Mouse (Mus musculus): Measurements from ENCODE around the gene Krt78. TPM values are rescaled to one million over a fixed set of nuclear protein-coding genes. Genes with fewer than 3 reads are reported as not detected.

Krt78 gene
- polyA plus RNA-seq, 1 experiment from 2014 or later: 1.7 TPM

- DNase-seq (ENCODE audit: low spot score) (no peak), ATAC-seq (ENCODE audit: low read depth) (no peak)
- no peaks in the 10 kb centered on the region for H3K36me3 ChIP-seq (ENCODE audit: control insufficient read depth, insufficient read depth, low read length)
- H3K27ac ChIP-seq (replicated peaks; ENCODE audit: low read depth, low read length): no peak overlapping the region
- no peak overlapping the region for H3K4me2 ChIP-seq (ENCODE audit: low read depth, low read length)
- no peaks in the 10 kb centered on the region for H3K4me1 ChIP-seq (ENCODE audit: control insufficient read depth, insufficient read depth, low read length)
- no peaks in the 10 kb centered on the region for H3K27me3 ChIP-seq (replicated peaks; ENCODE audit: control insufficient read depth, insufficient read depth, low read length)
- WGBS: 86% methylated on average over 6 of the region's 6 CpGs
- no peak overlapping the region for H3K9ac ChIP-seq (ENCODE audit: low read depth, low read length)
- no peaks in the 10 kb centered on the region for H3K9me3 ChIP-seq (ENCODE audit: control insufficient read depth, low read length)
- H3K4me3 ChIP-seq (ENCODE audit: low read depth, low read length): no peak overlapping the region
Observed at GRCm38 (mm10) chr15:101990946-101991345, 36.9 kb upstream of the Krt78 start.

- Histone ChIP-seq H3K36me3 (ENCODE audit: control insufficient read depth, insufficient read depth, low read length) (no peaks in the 10 kb centered on the region), H3K9me3 (ENCODE audit: control insufficient read depth, low read length) (no peaks in the 10 kb centered on the region), H3K4me2 (ENCODE audit: low read depth, low read length) (no peak overlapping the region), H3K4me1 (ENCODE audit: control insufficient read depth, insufficient read depth, low read length) (no peaks in the 10 kb centered on the region), H3K4me3 (ENCODE audit: low read depth, low read length) (no peak overlapping the region), H3K27me3 (replicated peaks; ENCODE audit: control insufficient read depth, insufficient read depth, low read length) (no peaks in the 10 kb centered on the region), H3K27ac (replicated peaks; ENCODE audit: low read depth, low read length) (no peak overlapping the region), H3K9ac (ENCODE audit: low read depth, low read length) (no peak overlapping the region)
- 63% methylated on average over 8 of the region's 8 CpGs for WGBS
- DNase-seq (ENCODE audit: low spot score): no peak
- ATAC-seq (ENCODE audit: low read depth): no peak
Observed at GRCm38 (mm10) chr15:101988714-101989113, 34.6 kb upstream of the Krt78 start.

- Histone ChIP-seq H3K4me3 (ENCODE audit: low read depth, low read length) (no peak overlapping the region), H3K9ac (ENCODE audit: low read depth, low read length) (no peak overlapping the region), H3K4me1 (ENCODE audit: control insufficient read depth, insufficient read depth, low read length) (no peaks in the 10 kb centered on the region), H3K9me3 (ENCODE audit: control insufficient read depth, low read length) (no peaks in the 10 kb centered on the region), H3K27ac (replicated peaks; ENCODE audit: low read depth, low read length) (no peak overlapping the region), H3K4me2 (ENCODE audit: low read depth, low read length) (no peak overlapping the region), H3K27me3 (replicated peaks; ENCODE audit: control insufficient read depth, insufficient read depth, low read length) (no peaks in the 10 kb centered on the region), H3K36me3 (ENCODE audit: control insufficient read depth, insufficient read depth, low read length) (no peaks in the 10 kb centered on the region)
- ATAC-seq (ENCODE audit: low read depth): 0 out of 2 replicates have a peak, but pooled peaks have one; percentile 24
- 2% methylated on average over 10 of the region's 10 CpGs for WGBS
- peak; percentile 86 for DNase-seq (ENCODE audit: low spot score)
Observed at GRCm38 (mm10) chr15:101988119-101988518, 34.0 kb upstream of the Krt78 start.

GRCm38 (mm10) chr15:101984746-101985145, 30.7 kb upstream of the Krt78 start:
- H3K9ac ChIP-seq (ENCODE audit: low read depth, low read length): peak overlapping the region; percentile 40; the same call in 1 of the 2 replicates
- no peaks in the 10 kb centered on the region for H3K36me3 ChIP-seq (ENCODE audit: control insufficient read depth, insufficient read depth, low read length)
- 0 out of 2 replicates have a peak overlapping the region, but pooled peaks have one; percentile 78 for H3K27ac ChIP-seq (replicated peaks; ENCODE audit: low read depth, low read length)
- H3K4me2 ChIP-seq (ENCODE audit: low read depth, low read length): peak overlapping the region; percentile 54
- H3K9me3 ChIP-seq (ENCODE audit: control insufficient read depth, low read length): no peaks in the 10 kb centered on the region
- H3K27me3 ChIP-seq (replicated peaks; ENCODE audit: control insufficient read depth, insufficient read depth, low read length): no peaks in the 10 kb centered on the region
- H3K4me1 ChIP-seq (ENCODE audit: control insufficient read depth, insufficient read depth, low read length): no peaks in the 10 kb centered on the region
- ATAC-seq (ENCODE audit: low read depth) (no peak), DNase-seq (ENCODE audit: low spot score) (no peak)
- WGBS: 13% methylated on average over 6 of the region's 6 CpGs
- H3K4me3 ChIP-seq (ENCODE audit: low read depth, low read length): no peak overlapping the region

- peak overlapping the region; percentile 54 for H3K4me2 ChIP-seq (ENCODE audit: low read depth, low read length)
- H3K4me3 ChIP-seq (ENCODE audit: low read depth, low read length): peak overlapping the region; percentile 30
- ATAC-seq (ENCODE audit: low read depth) (peak; percentile 97), DNase-seq (ENCODE audit: low spot score) (peak; percentile 98)
- H3K9me3 ChIP-seq (ENCODE audit: control insufficient read depth, low read length): no peaks in the 10 kb centered on the region
- 2% methylated on average over 15 of the region's 15 CpGs for WGBS
- peak overlapping the region; percentile 78 for H3K27ac ChIP-seq (replicated peaks; ENCODE audit: low read depth, low read length)
- H3K27me3 ChIP-seq (replicated peaks; ENCODE audit: control insufficient read depth, insufficient read depth, low read length): no peaks in the 10 kb centered on the region
- peak overlapping the region; percentile 41; the same call in 1 of the 2 replicates for H3K9ac ChIP-seq (ENCODE audit: low read depth, low read length)
- H3K36me3 ChIP-seq (ENCODE audit: control insufficient read depth, insufficient read depth, low read length): no peaks in the 10 kb centered on the region
- H3K4me1 ChIP-seq (ENCODE audit: control insufficient read depth, insufficient read depth, low read length): no peaks in the 10 kb centered on the region
Observed at GRCm38 (mm10) chr15:101983949-101984601, 30.0 kb upstream of the Krt78 start.

- H3K36me3 ChIP-seq (ENCODE audit: control insufficient read depth, insufficient read depth, low read length): no peaks in the 10 kb centered on the region
- H3K4me1 ChIP-seq (ENCODE audit: control insufficient read depth, insufficient read depth, low read length): no peaks in the 10 kb centered on the region
- H3K4me2 ChIP-seq (ENCODE audit: low read depth, low read length): peak overlapping the region; percentile 54; the same call in 1 of the 2 replicates
- H3K9ac ChIP-seq (ENCODE audit: low read depth, low read length): no peak overlapping the region
- no peaks in the 10 kb centered on the region for H3K27me3 ChIP-seq (replicated peaks; ENCODE audit: control insufficient read depth, insufficient read depth, low read length)
- no peaks in the 10 kb centered on the region for H3K9me3 ChIP-seq (ENCODE audit: control insufficient read depth, low read length)
- ATAC-seq (ENCODE audit: low read depth): no peak
- WGBS: 75% methylated on average over 13 of the region's 13 CpGs
- H3K27ac ChIP-seq (replicated peaks; ENCODE audit: low read depth, low read length): peak overlapping the region; percentile 78
- DNase-seq (ENCODE audit: low spot score): no peak
- no peak overlapping the region; the same call in 1 of the 2 replicates for H3K4me3 ChIP-seq (ENCODE audit: low read depth, low read length)
Observed at GRCm38 (mm10) chr15:101983315-101983948, 29.3 kb upstream of the Krt78 start.

- no peak overlapping the region for H3K4me3 ChIP-seq (ENCODE audit: low read depth, low read length)
- ATAC-seq (ENCODE audit: low read depth) (no peak), DNase-seq (ENCODE audit: low spot score) (peak; percentile 66)
- H3K27ac ChIP-seq (replicated peaks; ENCODE audit: low read depth, low read length): peak overlapping the region; percentile 79
- no peaks in the 10 kb centered on the region for H3K27me3 ChIP-seq (replicated peaks; ENCODE audit: control insufficient read depth, insufficient read depth, low read length)
- no peaks in the 10 kb centered on the region for H3K9me3 ChIP-seq (ENCODE audit: control insufficient read depth, low read length)
- H3K4me1 ChIP-seq (ENCODE audit: control insufficient read depth, insufficient read depth, low read length): peaks cover 22% of the 10 kb centered on the region
- no peaks in the 10 kb centered on the region for H3K36me3 ChIP-seq (ENCODE audit: control insufficient read depth, insufficient read depth, low read length)
- H3K9ac ChIP-seq (ENCODE audit: low read depth, low read length): no peak overlapping the region
- 56% methylated on average over 5 of the region's 6 CpGs for WGBS
- H3K4me2 ChIP-seq (ENCODE audit: low read depth, low read length): no peak overlapping the region
Observed at GRCm38 (mm10) chr15:101980849-101981248, 26.8 kb upstream of the Krt78 start.

- H3K4me2 ChIP-seq (ENCODE audit: low read depth, low read length): peak overlapping the region; percentile 56
- ATAC-seq (ENCODE audit: low read depth): peak; percentile 87
- H3K27ac ChIP-seq (replicated peaks; ENCODE audit: low read depth, low read length): peak overlapping the region; percentile 90
- no peaks in the 10 kb centered on the region for H3K27me3 ChIP-seq (replicated peaks; ENCODE audit: control insufficient read depth, insufficient read depth, low read length)
- H3K4me3 ChIP-seq (ENCODE audit: low read depth, low read length): peak overlapping the region; percentile 29
- no peaks in the 10 kb centered on the region for H3K36me3 ChIP-seq (ENCODE audit: control insufficient read depth, insufficient read depth, low read length)
- WGBS: 3% methylated on average over 19 of the region's 39 CpGs
- H3K9ac ChIP-seq (ENCODE audit: low read depth, low read length): peak overlapping the region; percentile 65
- no peaks in the 10 kb centered on the region for H3K9me3 ChIP-seq (ENCODE audit: control insufficient read depth, low read length)
- DNase-seq (ENCODE audit: low spot score): peak; percentile 95
- H3K4me1 ChIP-seq (ENCODE audit: control insufficient read depth, insufficient read depth, low read length): peaks cover 30% of the 10 kb centered on the region
Observed at GRCm38 (mm10) chr15:101977043-101977726, 23.1 kb upstream of the Krt78 start.

Data from embryonic facial prominence, embryonic 14.5 days (tissue).